Mouse (Mus musculus): ENCODE measurements around the gene Tbcc. TPM values are rescaled to one million over a fixed set of nuclear protein-coding genes. Genes with fewer than 3 reads are reported as not detected.

Tbcc gene
- total and polyA plus RNA-seq, 2 experiments from 2014 or later: 50.7 to 61.5 TPM

DNA sequence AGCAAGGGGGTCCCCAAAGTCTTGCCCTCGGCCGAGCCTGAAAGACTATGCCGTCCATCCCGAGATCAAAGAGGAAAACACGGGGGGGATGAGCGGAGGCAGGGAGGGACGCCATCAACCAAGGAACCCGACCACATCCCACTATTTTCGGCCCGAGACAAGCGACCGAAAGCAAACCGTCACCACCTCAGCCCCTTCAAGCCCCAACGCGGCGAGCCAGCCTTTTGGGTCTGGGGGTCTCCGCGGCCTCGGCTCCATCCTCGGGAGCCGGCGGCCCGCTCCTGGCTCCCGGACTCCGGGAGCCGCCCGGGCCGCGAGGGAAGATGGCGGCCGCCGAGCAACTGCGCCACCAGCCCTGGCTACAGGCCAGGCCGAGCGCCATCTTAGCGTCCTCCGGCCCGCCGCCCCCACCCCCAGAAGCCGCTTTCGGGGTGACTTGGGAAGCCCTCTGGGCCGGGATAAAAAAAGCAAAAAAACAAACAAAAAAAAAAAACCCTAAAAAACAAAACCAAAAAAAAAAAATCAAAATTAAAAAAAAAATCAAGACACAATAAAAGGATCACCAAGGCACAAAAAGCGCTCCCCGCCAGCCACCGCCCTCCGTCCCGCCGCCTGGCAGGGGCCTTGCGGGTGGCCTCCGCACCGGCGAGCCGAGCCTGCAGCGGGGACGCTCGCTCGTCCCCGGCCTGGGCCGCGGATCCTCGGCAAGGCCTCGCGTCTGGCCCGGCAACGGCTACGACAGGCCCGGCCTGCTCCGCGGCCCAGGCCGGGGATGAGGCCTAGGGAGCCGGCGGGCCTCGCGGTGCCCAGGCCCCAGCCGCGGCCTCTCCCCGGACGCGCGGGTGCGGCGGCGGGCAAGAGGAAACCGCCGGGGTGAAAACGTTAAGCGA lies 33.8 kb upstream of the Tbcc start:
- Histone ChIP-seq H3K4me2 (ENCODE audit: low read depth, low read length) (peak overlapping the region; percentile 57), H3K4me1 (ENCODE audit: insufficient read depth, low read length) (peaks cover 13% of the 10 kb centered on the region), H3K4me3 (ENCODE audit: low read length) (peak overlapping the region; percentile 86), H3K9ac (replicated peaks; ENCODE audit: low read length) (peak overlapping the region; percentile 100), H3K27me3 (ENCODE audit: insufficient read depth, low read length) (no peaks in the 10 kb centered on the region), H3K9me3 (ENCODE audit: low read length) (no peaks in the 10 kb centered on the region), H3K27ac (peak overlapping the region; percentile 100), H3K36me3 (ENCODE audit: insufficient read depth, low read length) (no peaks in the 10 kb centered on the region)
- under 1% methylated on average over 87 of the region's 87 CpGs for WGBS
- TF ChIP-seq CTCF (IDR thresholded peaks at IDR 0.05; ENCODE audit: low read depth): no peak
- peak; percentile 25 for ATAC-seq
- DNase-seq (ENCODE audit: low spot score): peak; percentile 94

DNA sequence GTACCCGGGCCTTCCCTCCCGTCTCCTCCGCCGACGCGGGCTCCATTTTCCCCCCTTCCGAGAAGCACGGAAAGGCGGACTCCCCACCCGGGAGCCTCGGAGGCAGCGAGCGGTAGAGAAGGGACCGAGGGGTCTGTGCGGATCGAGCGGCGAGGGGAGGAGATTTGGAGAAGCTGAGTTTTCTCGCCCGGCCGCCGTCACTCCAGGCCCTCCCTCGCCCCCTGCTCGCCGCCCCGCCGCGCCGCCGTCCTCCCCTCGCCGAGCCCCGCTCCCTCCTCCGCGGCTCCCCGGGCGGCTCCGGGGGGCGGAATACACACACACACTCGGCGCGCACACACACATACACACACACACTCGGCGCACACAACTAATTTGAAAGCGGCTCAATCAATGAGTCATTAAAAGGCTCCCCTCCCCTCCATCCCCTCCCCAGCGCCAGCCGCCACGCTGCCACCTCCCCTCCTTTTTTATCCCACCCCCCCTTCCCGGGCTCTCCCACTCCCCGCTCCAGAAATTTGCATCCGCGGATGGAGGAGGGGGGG lies 33.1 kb upstream of the Tbcc start:
- TF ChIP-seq CTCF (IDR thresholded peaks at IDR 0.05; ENCODE audit: low read depth): no peak
- Histone ChIP-seq H3K27me3 (ENCODE audit: insufficient read depth, low read length) (no peaks in the 10 kb centered on the region), H3K9ac (replicated peaks; ENCODE audit: low read length) (peak overlapping the region; percentile 100), H3K4me2 (ENCODE audit: low read depth, low read length) (peak overlapping the region; percentile 57), H3K27ac (peak overlapping the region; percentile 100), H3K9me3 (ENCODE audit: low read length) (no peaks in the 10 kb centered on the region), H3K36me3 (ENCODE audit: insufficient read depth, low read length) (no peaks in the 10 kb centered on the region), H3K4me3 (ENCODE audit: low read length) (peak overlapping the region; percentile 86), H3K4me1 (ENCODE audit: insufficient read depth, low read length) (peaks cover 13% of the 10 kb centered on the region)
- ATAC-seq: peak; percentile 86
- peak; percentile 90 for DNase-seq (ENCODE audit: low spot score)
- WGBS: under 1% methylated on average over 43 of the region's 52 CpGs

DNA sequence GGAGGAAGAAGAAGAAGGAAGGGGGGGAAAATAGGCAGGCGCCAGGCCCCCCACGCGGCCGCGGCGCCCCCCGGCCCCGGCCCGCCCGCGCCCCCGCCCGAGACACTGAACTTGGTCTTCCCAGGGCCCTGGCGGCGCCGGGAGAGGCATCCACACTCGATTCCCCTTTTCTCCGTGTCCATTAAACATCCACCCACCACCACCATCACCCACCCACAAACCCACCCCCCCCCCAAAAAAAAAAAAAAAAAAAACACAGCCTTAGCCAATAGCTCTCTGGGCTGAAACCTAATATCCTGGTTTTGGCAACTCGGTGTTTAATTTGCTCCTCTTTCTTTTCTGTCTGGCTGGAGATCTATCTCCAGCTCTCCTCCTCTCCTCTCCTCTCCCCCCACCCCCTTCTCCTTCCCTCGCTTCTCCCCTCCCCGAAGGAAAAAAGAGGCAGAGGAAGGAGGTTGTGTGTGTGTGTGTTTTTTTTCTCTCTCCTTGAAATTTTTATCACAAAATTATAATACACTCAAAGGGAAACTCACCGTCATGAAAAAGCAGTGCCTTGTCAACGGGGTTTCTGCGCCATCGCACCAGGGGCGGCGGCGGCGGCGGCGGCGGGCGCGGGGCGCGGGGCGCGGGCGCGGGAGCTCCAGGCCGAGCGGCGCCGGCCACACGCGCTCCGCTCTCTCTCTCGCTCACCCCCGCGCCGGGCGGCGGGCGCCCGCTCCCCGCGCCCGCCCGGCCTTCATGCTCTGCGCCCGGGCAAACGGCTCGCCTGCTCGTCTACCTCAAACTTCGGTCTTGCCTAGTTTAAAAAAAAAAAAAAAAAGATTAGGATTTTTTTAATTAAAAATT lies 32.4 kb upstream of the Tbcc start, which contains the start of gene Bicral:
Bicral (minus strand) TSS at position 580 of the 846 bp plus-strand sequence.
- WGBS: under 1% methylated on average over 49 of the region's 65 CpGs
- peak within 1 kb of the TSS; percentile 57 for H3K4me2 ChIP-seq (ENCODE audit: low read depth, low read length)
- peaks cover 13% of the 10 kb centered on the region for H3K4me1 ChIP-seq (ENCODE audit: insufficient read depth, low read length)
- DNase-seq (ENCODE audit: low spot score): peak; percentile 80
- H3K9me3 ChIP-seq (ENCODE audit: low read length): no peaks in the 10 kb centered on the region
- H3K9ac ChIP-seq (replicated peaks; ENCODE audit: low read length): peak within 1 kb of the TSS; percentile 100
- H3K27ac ChIP-seq: peak within 1 kb of the TSS; percentile 100
- ATAC-seq: peak; percentile 72
- peak within 1 kb of the TSS; percentile 86 for H3K4me3 ChIP-seq (ENCODE audit: low read length)
- no peak for TF ChIP-seq CTCF (IDR thresholded peaks at IDR 0.05; ENCODE audit: low read depth)
- H3K36me3 ChIP-seq (ENCODE audit: insufficient read depth, low read length): no peaks in the 10 kb centered on the region
- no peaks in the 10 kb centered on the region for H3K27me3 ChIP-seq (ENCODE audit: insufficient read depth, low read length)

DNA sequence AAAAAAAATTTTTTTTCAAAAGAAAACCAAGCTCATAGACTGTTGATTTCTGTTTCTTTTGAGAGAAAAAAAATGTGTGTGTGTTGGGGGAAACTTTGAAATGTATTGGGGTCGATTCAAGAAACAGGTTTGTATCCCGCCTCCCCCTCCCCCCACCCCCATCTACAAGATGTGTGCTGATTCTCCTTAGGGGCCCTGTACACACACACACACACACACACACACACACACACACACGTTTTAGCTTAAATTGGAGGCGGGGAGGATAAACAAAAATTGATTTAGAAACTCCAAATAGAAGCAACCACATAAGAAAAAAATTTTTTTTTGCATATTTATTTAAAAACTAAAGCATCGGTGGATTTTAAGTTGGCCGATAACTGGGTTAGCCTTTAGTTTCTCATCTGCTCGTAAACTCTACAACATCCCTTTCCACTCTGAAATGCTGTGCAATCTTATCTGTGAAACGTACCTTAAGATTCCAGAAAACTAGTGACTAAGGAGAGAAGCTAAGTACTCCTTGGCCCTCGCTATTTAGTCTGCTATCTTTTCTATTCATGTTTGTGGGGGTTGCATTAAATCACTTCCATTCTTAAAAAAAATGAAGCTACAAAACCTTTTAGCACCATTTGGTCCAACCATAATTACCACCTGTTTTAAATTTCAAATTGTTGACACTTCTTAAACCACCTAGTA lies 31.6 kb upstream of the Tbcc start:
- Histone ChIP-seq H3K27me3 (ENCODE audit: insufficient read depth, low read length) (no peaks in the 10 kb centered on the region), H3K36me3 (ENCODE audit: insufficient read depth, low read length) (no peaks in the 10 kb centered on the region), H3K27ac (peak overlapping the region; percentile 100), H3K9ac (replicated peaks; ENCODE audit: low read length) (peak overlapping the region; percentile 100), H3K4me1 (ENCODE audit: insufficient read depth, low read length) (peaks cover 11% of the 10 kb centered on the region), H3K9me3 (ENCODE audit: low read length) (no peaks in the 10 kb centered on the region), H3K4me2 (ENCODE audit: low read depth, low read length) (peak overlapping the region; percentile 57), H3K4me3 (ENCODE audit: low read length) (peak overlapping the region; percentile 86)
- no peak for TF ChIP-seq CTCF (IDR thresholded peaks at IDR 0.05; ENCODE audit: low read depth)
- DNase-seq (ENCODE audit: low spot score) (peak; percentile 64), ATAC-seq (no peak)
- WGBS: 18% methylated on average over 9 of the region's 9 CpGs

DNA sequence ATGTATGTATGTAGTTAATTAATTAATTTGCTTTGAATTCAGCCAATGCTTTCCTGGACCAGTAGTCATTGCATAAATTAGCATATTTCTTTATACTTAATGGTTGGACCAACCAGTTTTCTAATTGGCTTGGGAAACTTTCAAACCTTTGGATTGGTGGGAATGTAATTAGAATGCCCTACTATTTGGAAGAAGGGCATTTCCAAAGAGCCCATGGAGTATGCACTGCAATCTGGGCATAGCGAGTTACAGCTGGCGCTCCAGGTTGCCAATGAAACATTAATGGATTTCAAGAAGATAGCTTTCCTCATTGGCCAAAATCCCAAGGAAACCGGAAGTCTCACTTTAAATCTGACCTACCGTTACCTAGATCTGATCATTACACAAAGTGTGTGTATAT lies 30.4 kb upstream of the Tbcc start:
- H3K36me3 ChIP-seq (ENCODE audit: insufficient read depth, low read length): no peaks in the 10 kb centered on the region
- no peak for TF ChIP-seq CTCF (IDR thresholded peaks at IDR 0.05; ENCODE audit: low read depth)
- H3K4me3 ChIP-seq (ENCODE audit: low read length): no peak overlapping the region
- WGBS: 47% methylated on average over 4 of the region's 4 CpGs
- DNase-seq (ENCODE audit: low spot score) (no peak), ATAC-seq (no peak)
- no peak overlapping the region for H3K4me2 ChIP-seq (ENCODE audit: low read depth, low read length)
- no peak overlapping the region for H3K9ac ChIP-seq (replicated peaks; ENCODE audit: low read length)
- no peak overlapping the region for H3K27ac ChIP-seq
- no peaks in the 10 kb centered on the region for H3K27me3 ChIP-seq (ENCODE audit: insufficient read depth, low read length)
- no peaks in the 10 kb centered on the region for H3K4me1 ChIP-seq (ENCODE audit: insufficient read depth, low read length)
- no peaks in the 10 kb centered on the region for H3K9me3 ChIP-seq (ENCODE audit: low read length)
